Mouse (Mus musculus): ENCODE measurements around the gene Pi16. TPM values are rescaled to one million over a fixed set of nuclear protein-coding genes. Genes with fewer than 3 reads are reported as not detected.
"Not testable (repeated sequence)": the region's sequence is repeated elsewhere in the genome, so short reads cannot be mapped to it uniquely, and the experiment has no call there.

Pi16 gene
- polyA plus RNA-seq, 1 experiment from 2014 or later: 0.36 TPM

DNA sequence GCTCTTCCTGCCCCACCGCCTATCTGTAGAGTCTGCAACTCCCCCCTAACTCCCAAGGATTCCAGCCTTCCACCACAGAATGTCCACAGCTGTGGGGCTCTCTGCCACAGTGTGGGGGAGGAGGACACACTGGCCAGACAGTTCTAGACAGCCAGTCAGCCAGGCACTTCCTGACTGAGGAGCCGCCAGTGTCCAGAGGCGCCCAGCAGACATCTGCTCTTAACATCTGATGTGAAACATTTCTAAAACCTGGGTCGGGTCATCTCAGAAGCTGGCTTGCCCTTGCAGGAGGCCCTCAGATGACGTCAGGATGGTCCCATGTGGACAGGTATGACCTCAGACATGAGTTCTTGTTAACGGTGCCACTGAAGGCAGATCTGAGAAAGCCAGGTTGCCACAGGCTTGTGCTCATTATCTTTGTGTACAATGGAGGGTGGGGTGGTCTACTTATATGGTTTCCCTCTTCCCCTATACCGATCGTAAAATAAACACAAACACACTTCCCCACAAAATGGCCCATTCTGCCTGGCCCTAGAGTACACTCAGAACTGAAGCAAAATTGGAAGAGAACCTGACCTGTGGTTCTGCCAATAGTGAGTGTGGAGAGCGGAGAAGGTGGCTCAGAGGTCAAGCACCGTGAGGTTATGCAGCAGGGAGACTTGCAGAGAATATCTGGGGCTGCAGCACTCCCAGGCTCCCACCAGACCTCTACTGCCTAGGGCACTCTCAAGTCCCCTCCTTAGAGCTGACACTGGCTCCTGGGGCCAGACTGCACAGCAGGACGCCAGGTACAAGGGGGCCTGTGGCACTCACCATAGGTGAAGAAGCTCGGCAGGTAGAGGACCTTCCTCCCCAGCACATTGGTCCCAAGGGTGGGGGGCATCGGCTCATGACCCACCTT, 24.8 kb downstream of the Pi16 start:
- Histone ChIP-seq H3K4me3 (ENCODE audit: low read depth, low read length) (no peak overlapping the region), H3K4me2 (ENCODE audit: low read depth) (no peak overlapping the region), H3K27me3 (ENCODE audit: control insufficient read depth, insufficient read depth, low read length) (no peaks in the 10 kb centered on the region), H3K9me3 (ENCODE audit: control insufficient read depth, low read length) (no peaks in the 10 kb centered on the region), H3K36me3 (ENCODE audit: control insufficient read depth, insufficient read depth, low read length) (peaks cover 16% of the 10 kb centered on the region), H3K4me1 (ENCODE audit: control insufficient read depth, insufficient read depth, low read length) (peaks cover 19% of the 10 kb centered on the region), H3K27ac (ENCODE audit: low read depth, low read length) (peak overlapping the region; percentile 36; the same call in 1 of the 2 replicates), H3K9ac (ENCODE audit: low read length) (0 out of 2 replicates have a peak overlapping the region, but pooled peaks have one; percentile 6)
- WGBS: 41% methylated on average over 13 of the region's 13 CpGs
- ATAC-seq (ENCODE audit: insufficient read depth, low FRiP score, low TSS enrichment): no peak
- peak; percentile 34 for DNase-seq (ENCODE audit: low spot score)

DNA sequence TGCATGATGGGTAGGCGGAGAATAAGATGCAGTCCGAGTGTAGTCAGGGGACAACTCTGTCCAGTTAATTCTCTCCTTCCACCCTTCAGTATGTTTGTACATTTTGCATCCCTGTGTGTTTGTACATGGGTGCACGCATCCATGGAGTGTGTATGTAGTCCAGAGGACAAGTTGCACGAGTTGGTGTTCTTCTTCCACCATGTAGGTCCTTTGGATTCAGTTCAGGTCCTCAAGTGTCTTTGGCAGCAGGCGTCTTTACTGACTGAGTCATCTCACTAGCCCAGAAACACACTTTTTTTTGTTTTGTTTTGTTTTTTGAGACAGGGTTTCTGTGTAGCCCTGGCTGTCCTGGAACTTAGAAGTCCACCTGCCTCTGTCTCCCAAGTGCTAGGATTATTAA, 25.8 kb downstream of the Pi16 start:
- Histone ChIP-seq H3K36me3 (ENCODE audit: control insufficient read depth, insufficient read depth, low read length) (peaks cover 14% of the 10 kb centered on the region), H3K9ac (ENCODE audit: low read length) (no peak overlapping the region), H3K4me2 (ENCODE audit: low read depth) (no peak overlapping the region), H3K27ac (ENCODE audit: low read depth, low read length) (no peak overlapping the region), H3K4me1 (ENCODE audit: control insufficient read depth, insufficient read depth, low read length) (peaks cover 19% of the 10 kb centered on the region), H3K4me3 (ENCODE audit: low read depth, low read length) (no peak overlapping the region), H3K27me3 (ENCODE audit: control insufficient read depth, insufficient read depth, low read length) (no peaks in the 10 kb centered on the region), H3K9me3 (ENCODE audit: control insufficient read depth, low read length) (no peaks in the 10 kb centered on the region)
- no peak for DNase-seq (ENCODE audit: low spot score)
- ATAC-seq (ENCODE audit: insufficient read depth, low FRiP score, low TSS enrichment): no peak
- WGBS: 92% methylated on average over 5 of the region's 5 CpGs

DNA sequence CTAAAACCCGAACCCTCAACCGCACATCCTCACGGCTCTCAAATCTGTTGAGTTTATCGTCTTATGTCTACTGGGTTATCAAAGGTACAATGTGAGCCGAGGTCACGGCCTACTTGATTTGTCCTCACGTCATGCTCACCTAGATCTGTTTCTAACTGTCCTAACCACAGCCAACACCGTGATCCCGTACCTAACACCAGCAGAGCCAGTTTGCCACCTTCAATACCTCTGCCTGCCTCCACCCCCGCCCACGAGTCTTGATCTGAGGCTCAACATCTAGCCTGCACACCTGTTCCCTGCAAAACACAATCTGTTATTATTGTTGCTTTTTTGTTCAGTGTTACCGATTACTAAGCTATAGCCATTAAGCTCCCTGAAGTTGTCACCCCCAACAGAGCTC, 27.8 kb downstream of the Pi16 start:
- ATAC-seq (ENCODE audit: insufficient read depth, low FRiP score, low TSS enrichment) (no peak), DNase-seq (ENCODE audit: low spot score) (no peak)
- Histone ChIP-seq H3K27ac (ENCODE audit: low read depth, low read length) (no peak overlapping the region), H3K27me3 (ENCODE audit: control insufficient read depth, insufficient read depth, low read length) (no peaks in the 10 kb centered on the region), H3K4me1 (ENCODE audit: control insufficient read depth, insufficient read depth, low read length) (peaks cover 19% of the 10 kb centered on the region), H3K36me3 (ENCODE audit: control insufficient read depth, insufficient read depth, low read length) (no peaks in the 10 kb centered on the region), H3K4me3 (ENCODE audit: low read depth, low read length) (no peak overlapping the region), H3K9me3 (ENCODE audit: control insufficient read depth, low read length) (no peaks in the 10 kb centered on the region), H3K4me2 (ENCODE audit: low read depth) (no peak overlapping the region), H3K9ac (ENCODE audit: low read length) (no peak overlapping the region)
- WGBS: 93% methylated on average over 12 of the region's 12 CpGs

DNA sequence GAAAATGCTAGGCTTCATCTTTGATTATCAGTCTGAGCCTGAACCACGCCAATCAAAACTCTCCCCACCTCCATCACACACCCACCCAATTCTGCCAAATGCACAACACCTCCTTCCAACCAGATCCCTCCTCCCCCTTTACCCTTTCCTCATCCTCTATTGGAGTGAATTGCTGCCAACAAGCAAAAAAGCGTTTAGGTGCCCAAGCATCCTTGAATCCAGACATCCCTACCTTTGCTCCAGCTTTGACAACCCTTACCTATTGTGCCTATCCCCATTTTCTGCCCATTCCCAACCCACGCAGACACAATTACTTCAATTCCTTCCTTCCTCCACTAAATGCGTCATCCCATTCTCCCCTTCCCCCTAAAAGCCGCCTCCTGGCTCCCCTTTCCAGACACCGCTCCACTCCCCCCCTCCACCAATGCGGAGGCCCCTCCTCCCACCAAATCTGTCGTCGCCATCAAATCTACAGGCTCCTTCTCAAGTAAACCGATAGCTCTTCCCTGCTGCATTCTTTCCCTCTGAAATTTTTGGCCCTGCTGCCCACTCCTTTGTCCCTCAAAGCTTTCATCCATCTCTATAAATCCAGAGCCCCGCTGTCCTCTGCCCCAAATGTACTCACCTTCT, 29.1 kb downstream of the Pi16 start:
- Histone ChIP-seq H3K27me3 (ENCODE audit: control insufficient read depth, insufficient read depth, low read length) (no peaks in the 10 kb centered on the region), H3K4me3 (ENCODE audit: low read depth, low read length) (peak overlapping the region; percentile 76), H3K27ac (ENCODE audit: low read depth, low read length) (peak overlapping the region; percentile 69), H3K9me3 (ENCODE audit: control insufficient read depth, low read length) (no peaks in the 10 kb centered on the region), H3K36me3 (ENCODE audit: control insufficient read depth, insufficient read depth, low read length) (no peaks in the 10 kb centered on the region), H3K4me2 (ENCODE audit: low read depth) (peak overlapping the region; percentile 80), H3K9ac (ENCODE audit: low read length) (peak overlapping the region; percentile 75), H3K4me1 (ENCODE audit: control insufficient read depth, insufficient read depth, low read length) (peaks cover 16% of the 10 kb centered on the region)
- 5% methylated on average over 11 of the region's 11 CpGs for WGBS
- DNase-seq (ENCODE audit: low spot score) (peak; percentile 50), ATAC-seq (ENCODE audit: insufficient read depth, low FRiP score, low TSS enrichment) (no peak)

DNA sequence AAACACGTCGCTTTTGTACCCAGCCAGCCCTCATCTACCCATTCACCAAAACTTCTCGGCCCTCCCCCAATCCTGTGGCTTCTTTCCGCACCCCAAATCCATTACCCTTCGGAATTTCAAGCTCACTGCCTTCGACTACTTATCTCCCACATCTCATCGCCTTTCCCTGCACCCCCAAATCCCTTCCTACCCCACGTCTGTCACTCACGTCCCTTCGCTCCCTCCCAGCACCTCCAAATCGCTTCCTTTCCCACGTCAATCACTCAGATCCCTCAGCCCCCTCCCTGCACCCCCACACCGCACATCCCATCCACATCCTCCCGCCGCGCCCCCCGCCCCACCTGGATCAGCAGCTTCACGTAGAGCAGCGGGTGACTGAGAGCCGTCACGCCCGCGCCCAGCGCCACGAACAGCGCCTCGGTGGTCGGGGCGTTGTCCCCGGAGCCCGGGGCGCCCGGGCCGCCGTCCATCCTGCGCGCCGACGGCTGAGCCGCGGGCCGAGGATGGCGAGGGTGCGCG, 29.7 kb downstream of the Pi16 start:
- no peak for DNase-seq (ENCODE audit: low spot score)

DNA sequence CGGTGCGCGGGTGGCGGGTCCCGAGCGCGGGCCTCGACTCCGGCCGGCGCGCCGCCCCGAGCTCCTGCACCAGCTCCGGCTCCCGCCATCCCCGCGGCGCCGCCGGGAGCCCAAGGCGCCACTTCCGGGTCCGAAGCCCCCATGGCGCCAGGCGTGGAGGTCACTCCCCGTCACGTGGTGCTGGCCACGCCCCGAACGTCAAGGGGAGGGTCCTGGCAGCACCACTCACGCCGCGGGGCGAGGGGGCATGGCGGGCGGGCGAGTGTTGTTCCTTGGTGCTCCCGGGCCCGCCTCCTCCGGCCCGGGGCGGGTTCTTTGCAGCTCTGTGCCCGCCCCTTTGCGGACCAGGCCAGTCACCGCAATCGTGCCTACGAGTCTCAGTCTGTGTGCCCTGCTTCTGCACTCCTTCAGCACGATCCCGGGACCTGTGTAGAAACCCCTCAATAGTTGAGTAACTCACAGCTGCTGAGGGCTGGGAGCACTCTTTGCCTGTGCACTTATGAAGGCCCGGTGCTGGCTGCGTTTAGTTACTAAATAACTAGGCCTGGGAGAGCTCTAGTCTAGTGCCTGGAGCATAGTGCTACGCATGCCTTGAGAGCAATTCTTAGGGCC, 30.3 kb downstream of the Pi16 start, which contains the start of gene Mtch1:
Gene Mtch1, minus strand, starts transcription at position 290 of the 612 bp plus-strand sequence.
- no peaks in the 10 kb centered on the region for H3K36me3 ChIP-seq (ENCODE audit: control insufficient read depth, insufficient read depth, low read length)
- WGBS: under 1% methylated on average over 39 of the region's 53 CpGs

More for the DNA sequence above, 29.7 kb downstream of the Pi16 start:
- H3K4me2 ChIP-seq (ENCODE audit: low read depth): peak overlapping the region; percentile 80
- WGBS: under 1% methylated on average over 44 of the region's 45 CpGs
- H3K36me3 ChIP-seq (ENCODE audit: control insufficient read depth, insufficient read depth, low read length): no peaks in the 10 kb centered on the region
- no peak; the same call in none of the 2 replicates for ATAC-seq (ENCODE audit: insufficient read depth, low FRiP score, low TSS enrichment)
- no peaks in the 10 kb centered on the region for H3K27me3 ChIP-seq (ENCODE audit: control insufficient read depth, insufficient read depth, low read length)
- H3K27ac ChIP-seq (ENCODE audit: low read depth, low read length): peak overlapping the region; percentile 69
- peak overlapping the region; percentile 75 for H3K9ac ChIP-seq (ENCODE audit: low read length)
- no peaks in the 10 kb centered on the region for H3K9me3 ChIP-seq (ENCODE audit: control insufficient read depth, low read length)
- H3K4me3 ChIP-seq (ENCODE audit: low read depth, low read length): peak overlapping the region; percentile 76
- peaks cover 11% of the 10 kb centered on the region for H3K4me1 ChIP-seq (ENCODE audit: control insufficient read depth, insufficient read depth, low read length)

DNA sequence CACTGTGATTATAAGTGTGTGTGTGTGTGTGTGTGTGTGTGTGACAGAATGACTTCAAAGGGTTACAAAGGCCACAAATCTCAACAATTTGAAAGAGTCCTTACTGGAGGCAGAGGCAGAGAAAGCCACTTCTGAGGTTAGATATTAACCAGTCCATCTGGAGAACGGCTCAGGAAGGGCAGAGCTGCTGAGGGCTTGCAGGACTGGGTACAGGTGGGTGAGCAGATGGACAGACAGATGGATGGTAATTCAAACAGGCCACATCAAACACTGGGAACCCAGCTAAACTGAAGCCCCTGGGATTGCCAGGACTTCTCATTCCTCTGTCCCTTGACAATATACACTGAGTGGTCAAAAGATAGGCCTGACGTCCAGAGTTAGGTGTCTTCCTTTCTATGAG, 31.5 kb downstream of the Pi16 start:
- H3K9me3 ChIP-seq (ENCODE audit: control insufficient read depth, low read length): no peaks in the 10 kb centered on the region
- H3K36me3 ChIP-seq (ENCODE audit: control insufficient read depth, insufficient read depth, low read length): no peaks in the 10 kb centered on the region
- no peak for ATAC-seq (ENCODE audit: insufficient read depth, low FRiP score, low TSS enrichment)
- no peak overlapping the region for H3K4me3 ChIP-seq (ENCODE audit: low read depth, low read length)
- no peak overlapping the region for H3K9ac ChIP-seq (ENCODE audit: low read length)
- H3K27me3 ChIP-seq (ENCODE audit: control insufficient read depth, insufficient read depth, low read length): no peaks in the 10 kb centered on the region
- H3K4me1 ChIP-seq (ENCODE audit: control insufficient read depth, insufficient read depth, low read length): peaks cover 8% of the 10 kb centered on the region
- WGBS: 73% methylated on average over 2 of the region's 2 CpGs
- H3K4me2 ChIP-seq (ENCODE audit: low read depth): no peak overlapping the region
- H3K27ac ChIP-seq (ENCODE audit: low read depth, low read length): no peak overlapping the region
- DNase-seq (ENCODE audit: low spot score): no peak

More for the DNA sequence above, 30.3 kb downstream of the Pi16 start, which contains the start of gene Mtch1:
- H3K9ac ChIP-seq (ENCODE audit: low read length): peak within 1 kb of the TSS; percentile 75
- ATAC-seq (ENCODE audit: insufficient read depth, low FRiP score, low TSS enrichment) (peak; percentile 93), DNase-seq (ENCODE audit: low spot score) (peak; percentile 100)
- no peaks in the 10 kb centered on the region for H3K9me3 ChIP-seq (ENCODE audit: control insufficient read depth, low read length)
- H3K4me3 ChIP-seq (ENCODE audit: low read depth, low read length): peak within 1 kb of the TSS; percentile 76
- peaks cover 8% of the 10 kb centered on the region for H3K4me1 ChIP-seq (ENCODE audit: control insufficient read depth, insufficient read depth, low read length)
- no peaks in the 10 kb centered on the region for H3K27me3 ChIP-seq (ENCODE audit: control insufficient read depth, insufficient read depth, low read length)
- peak within 1 kb of the TSS; percentile 79 for H3K27ac ChIP-seq (ENCODE audit: low read depth, low read length)
- peak within 1 kb of the TSS; percentile 80 for H3K4me2 ChIP-seq (ENCODE audit: low read depth)

DNA sequence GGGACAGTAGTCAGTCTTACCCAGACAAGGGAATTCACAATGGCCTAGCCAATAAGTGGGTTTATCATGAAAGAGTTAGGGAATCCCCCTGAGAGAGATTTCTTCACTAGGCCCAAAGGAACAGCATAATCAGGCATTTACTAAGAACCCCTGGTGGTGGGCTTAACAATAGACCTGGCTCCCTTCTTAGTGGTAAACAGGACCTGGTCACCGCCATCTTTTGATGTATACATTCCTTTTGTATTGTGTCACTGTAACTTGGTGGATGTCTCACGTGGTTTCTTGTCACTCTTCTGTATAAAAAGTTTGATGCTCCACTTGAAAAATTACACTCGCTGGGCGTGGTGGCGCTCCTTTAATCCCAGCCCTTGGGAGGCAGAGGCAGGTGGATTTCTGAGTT, 33.6 kb downstream of the Pi16 start:
- WGBS: 74% methylated on average over 5 of the region's 5 CpGs
- not testable (repeated sequence) for DNase-seq (ENCODE audit: low spot score); H3K9me3 ChIP-seq (ENCODE audit: control insufficient read depth, low read length); ATAC-seq (ENCODE audit: insufficient read depth, low FRiP score, low TSS enrichment); H3K4me2 ChIP-seq (ENCODE audit: low read depth); H3K36me3 ChIP-seq (ENCODE audit: control insufficient read depth, insufficient read depth, low read length); H3K27me3 ChIP-seq (ENCODE audit: control insufficient read depth, insufficient read depth, low read length); H3K4me3 ChIP-seq (ENCODE audit: low read depth, low read length); H3K27ac ChIP-seq (ENCODE audit: low read depth, low read length); H3K9ac ChIP-seq (ENCODE audit: low read length)
- peaks cover 18% of the 10 kb centered on the region for H3K4me1 ChIP-seq (ENCODE audit: control insufficient read depth, insufficient read depth, low read length)

Data from neural tube, embryonic 11.5 days (tissue).